Mouse (Mus musculus): ENCODE data around the gene Luc7l2. TPM values are rescaled to one million over a fixed set of nuclear protein-coding genes. Genes with fewer than 3 reads are reported as not detected.
A peak's percentile ranks its signal among the peaks of the same experiment; 100 is the strongest.
"Not testable (repeated sequence)": the region's sequence is repeated elsewhere in the genome, so short reads cannot be mapped to it uniquely, and the experiment has no call there.

Gene Luc7l2
- 403 and 418 TPM in 2 replicates for total RNA-seq (2017)

DNA sequence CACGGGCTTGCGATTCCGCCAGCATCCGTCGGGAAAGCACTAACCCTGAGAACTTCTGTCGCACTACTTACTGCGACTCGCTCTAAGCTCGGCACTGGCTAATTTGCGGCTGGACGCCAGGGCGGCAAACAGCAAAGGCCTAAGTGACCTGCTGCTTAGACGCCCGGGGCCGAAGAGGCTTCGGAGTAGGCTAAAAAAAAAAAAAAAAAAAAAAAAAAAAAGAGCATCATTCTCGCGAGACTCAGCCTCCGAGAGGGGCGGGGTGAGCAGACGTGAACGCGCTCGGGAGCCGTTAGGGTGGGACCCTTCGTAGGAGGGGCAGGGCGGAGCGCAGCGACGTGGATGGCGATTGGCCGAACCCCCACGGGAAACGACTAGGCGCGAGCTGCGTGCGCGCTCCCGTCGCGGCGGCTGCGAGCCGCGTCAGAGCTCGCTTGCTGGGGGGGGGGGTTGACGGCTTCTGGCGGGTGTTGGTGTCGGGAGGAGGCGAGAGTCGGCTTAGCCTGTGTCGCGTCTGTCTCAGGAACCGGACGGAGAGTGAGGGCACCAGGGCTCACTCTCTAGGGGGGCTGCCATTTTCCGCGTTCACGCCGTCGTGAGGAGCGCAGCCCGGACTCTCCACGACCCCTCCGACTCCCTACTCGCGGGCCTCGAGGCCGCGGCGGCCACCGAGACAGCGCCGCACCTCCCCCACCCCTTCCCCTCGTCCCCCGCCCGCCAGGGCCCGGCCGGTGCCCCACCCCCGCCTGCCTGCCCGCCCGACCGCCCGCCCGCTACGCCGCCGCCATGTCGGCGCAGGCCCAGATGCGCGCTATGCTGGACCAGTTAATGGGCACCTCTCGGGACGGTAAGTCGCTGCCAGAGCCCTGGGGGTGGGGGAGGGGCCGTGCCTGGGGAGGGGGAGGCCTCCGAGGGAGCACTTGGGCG lies at the start of gene Luc7l2:
Gene Luc7l2, plus strand, starts transcription at position 273 of the 927 bp plus-strand sequence.
- peak; percentile 87 for ATAC-seq (ENCODE audit: extremely low read depth, insufficient number of reproducible peaks, low FRiP score, poor library complexity, severe bottlenecking)

DNA sequence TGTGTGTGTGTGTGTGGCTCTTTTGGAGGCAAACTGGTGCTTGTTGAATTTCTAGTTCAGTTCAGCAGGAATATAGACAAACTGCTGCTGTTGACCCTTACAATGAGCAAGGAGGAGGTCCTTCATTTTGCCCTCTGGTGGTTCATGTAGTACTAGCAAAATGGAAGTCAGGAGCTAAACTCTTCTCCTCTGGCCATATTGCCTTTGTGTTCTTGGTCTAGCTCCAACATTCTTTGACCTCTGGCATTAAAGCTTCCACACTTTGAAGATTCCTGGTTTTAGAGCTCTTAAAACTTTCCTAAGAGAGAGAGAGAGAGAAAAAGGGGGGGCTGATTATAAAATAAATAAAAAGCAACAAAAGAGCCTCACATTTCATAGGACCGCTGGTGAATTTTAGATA lies 39.0 kb upstream of the Luc7l2 start:
- ATAC-seq (ENCODE audit: extremely low read depth, insufficient number of reproducible peaks, low FRiP score, poor library complexity, severe bottlenecking) = no peak

DNA sequence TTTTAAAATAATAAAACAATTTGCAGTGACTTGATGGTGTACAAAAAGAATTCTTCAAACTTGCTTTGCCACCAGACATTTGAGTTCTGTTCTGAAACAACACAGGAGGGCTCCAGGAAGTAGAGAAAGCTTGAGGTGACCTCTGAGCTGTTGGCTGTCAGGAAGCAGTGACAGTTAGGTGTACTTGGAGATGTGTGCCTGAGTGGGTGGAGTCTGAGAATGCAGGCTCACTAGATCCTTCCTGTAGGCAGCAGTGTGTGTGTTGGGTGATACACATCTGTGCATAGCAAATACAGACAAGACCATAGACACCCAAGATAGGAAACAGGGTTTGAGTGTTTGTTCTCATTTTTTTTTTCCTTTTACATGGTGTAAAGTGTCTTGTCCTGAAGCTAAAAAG lies 38.3 kb upstream of the Luc7l2 start:
- no peak for ATAC-seq (ENCODE audit: extremely low read depth, insufficient number of reproducible peaks, low FRiP score, poor library complexity, severe bottlenecking)

DNA sequence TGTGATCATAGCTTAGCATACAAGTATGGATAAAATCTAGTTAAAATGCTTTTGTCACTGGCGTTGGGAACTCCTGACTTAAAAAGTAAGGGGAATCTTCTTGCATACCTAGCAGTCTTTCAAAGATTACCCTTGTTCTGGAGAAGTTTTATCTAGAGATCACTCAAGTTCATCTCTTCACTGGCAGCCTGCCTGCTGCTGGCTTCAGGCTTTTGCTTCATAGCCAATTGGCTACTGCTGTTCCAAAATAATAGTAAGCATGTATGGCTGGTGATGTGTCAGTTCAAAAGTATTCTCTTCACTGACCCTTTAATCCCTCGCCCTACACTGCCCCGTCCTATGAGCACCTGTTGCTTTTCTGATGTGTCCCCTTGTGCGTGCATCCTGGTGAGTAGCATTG lies 35.9 kb upstream of the Luc7l2 start:
- ATAC-seq (ENCODE audit: extremely low read depth, insufficient number of reproducible peaks, low FRiP score, poor library complexity, severe bottlenecking) = no peak

DNA sequence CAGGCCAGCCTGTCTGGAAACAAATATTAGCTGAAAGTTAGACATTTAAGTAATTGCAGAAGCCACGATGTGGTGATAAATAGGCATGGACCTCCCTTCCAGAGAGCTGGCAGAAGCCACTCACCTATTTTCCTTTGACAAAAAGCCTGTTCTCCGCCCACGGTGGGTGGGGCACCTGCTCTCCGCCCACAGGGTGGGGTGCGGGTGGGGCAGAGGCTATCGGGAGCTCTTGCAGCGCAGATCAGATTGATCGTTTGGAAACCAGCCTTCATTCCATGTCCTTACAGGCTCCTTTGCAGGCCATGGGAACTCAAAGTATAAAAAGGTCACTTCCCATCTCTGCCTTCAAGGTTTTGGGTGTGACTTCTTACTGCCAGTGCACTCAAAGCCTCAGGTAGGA lies 27.3 kb upstream of the Luc7l2 start:
- no peak for ATAC-seq (ENCODE audit: extremely low read depth, insufficient number of reproducible peaks, low FRiP score, poor library complexity, severe bottlenecking)

DNA sequence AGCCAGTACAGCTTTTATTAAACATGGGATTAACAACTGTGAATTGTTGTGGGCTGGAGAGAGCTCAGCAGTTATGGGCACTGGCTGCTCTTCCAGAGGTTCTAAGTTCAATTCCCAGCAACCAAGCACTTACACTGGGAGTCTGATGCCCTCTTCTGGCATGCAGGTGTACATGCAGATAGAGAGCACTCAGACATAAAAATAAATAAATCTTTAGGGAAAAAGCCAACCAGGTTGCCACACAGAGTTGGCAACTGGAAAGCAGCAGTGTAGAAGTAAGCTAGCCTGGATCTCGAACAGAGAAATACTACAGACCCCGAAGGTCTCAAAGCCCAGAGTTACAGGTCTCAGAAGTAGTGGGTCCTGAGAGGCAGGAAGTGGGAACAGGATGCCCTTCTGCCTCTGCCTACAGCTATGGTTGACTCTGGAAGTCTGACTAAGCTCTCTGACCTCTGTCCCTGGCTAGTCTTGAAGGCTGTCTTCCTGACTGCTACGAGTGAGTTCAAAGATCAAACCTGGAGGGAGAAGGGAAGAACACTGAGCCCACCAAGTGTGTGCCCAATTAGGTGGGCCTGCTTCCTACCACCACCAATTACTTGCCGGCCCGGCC lies 19.8 kb upstream of the Luc7l2 start:
- no peak for ATAC-seq (ENCODE audit: extremely low read depth, insufficient number of reproducible peaks, low FRiP score, poor library complexity, severe bottlenecking)

DNA sequence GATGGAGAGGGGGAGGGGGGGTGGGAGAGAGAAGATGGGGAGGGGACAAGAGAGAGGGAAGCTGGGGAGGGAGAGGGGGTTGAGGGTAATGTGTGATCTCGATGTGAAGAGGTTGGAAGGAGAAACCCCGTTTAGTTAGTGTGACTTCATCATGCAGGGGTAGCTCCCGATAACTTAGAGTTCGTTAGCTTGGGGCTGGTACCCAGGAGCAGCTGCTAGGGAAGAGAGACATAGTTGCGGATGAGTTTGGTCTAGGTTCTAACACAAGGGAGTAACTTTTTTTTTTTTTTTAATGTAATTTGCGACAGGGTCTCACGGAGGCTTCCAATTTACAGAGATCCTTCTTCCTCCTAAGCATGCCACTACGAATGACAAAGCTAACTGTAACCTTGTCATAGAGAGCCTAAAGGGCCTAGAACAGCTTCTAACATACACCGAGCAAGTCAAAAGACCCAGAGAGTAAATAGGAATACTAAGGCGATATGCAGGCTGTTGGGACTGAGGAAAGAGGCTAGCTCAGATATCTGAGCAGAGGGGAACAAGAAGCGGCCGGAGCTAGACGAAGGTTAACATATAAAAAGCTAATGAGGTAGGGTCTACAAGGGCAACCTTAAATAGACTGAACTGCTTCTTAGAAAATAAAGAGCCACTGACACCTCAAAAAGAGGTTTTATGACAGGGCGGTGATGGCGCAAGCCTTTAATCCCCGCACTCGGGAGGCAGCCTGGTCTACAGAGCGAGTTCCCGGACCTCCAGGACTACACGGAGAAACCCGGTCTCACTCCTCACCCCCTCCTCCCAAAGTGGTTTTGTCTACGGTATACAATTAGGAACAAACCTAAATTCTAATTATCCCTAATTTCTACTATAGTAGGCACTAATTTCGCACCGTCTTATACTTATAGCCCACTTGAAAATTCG lies 18.4 kb upstream of the Luc7l2 start:
- no peak for ATAC-seq (ENCODE audit: extremely low read depth, insufficient number of reproducible peaks, low FRiP score, poor library complexity, severe bottlenecking)

DNA sequence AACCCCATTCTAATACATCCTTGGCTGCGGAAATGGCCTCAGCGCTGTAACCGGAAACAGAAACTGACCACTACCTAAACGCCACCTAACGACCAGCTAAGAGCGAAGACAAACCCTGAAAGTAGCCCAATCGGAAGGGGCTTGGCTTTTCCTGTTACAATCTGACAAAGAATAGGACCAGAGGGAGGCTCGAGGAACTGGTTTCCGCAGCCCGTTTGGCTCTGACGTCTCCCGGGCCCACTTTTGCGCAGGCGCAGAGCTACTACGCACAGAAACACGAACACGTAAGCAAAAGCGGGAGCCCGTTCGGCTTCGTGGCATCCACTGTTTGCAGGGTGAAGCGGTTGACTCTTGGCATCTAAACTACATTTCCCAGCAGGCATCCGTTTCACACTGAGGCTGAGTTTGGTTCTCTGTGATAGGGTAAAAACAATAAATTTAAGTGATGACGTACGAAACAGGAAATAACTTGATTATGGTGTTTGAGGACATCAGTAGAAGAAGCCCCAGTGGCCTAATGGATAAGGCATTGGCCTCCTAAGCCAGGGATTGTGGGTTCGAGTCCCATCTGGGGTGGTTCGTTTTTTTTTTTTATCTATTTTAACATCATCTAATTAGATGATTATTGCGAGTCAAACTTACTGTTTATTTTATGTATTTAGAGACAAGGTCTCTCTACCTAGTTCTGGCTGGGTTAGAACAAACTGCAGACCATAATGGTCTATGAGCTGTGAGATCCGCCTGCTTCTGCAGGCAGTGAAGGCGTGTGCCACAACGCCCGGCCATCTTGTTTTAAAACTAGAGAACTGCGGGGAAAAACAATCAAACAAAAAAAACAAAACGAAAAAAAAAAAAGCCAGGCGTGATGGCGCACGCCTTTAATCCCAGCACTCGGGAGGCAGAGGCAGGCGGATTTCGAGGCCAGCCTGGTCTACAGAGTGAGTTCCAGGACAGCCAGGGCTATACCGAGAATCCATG lies 17.4 kb upstream of the Luc7l2 start, which contains the start of gene Fmc1:
Gene Fmc1, plus strand, starts transcription at position 75 of the 978 bp plus-strand sequence.
- ATAC-seq (ENCODE audit: extremely low read depth, insufficient number of reproducible peaks, low FRiP score, poor library complexity, severe bottlenecking) = peak; percentile 86

DNA sequence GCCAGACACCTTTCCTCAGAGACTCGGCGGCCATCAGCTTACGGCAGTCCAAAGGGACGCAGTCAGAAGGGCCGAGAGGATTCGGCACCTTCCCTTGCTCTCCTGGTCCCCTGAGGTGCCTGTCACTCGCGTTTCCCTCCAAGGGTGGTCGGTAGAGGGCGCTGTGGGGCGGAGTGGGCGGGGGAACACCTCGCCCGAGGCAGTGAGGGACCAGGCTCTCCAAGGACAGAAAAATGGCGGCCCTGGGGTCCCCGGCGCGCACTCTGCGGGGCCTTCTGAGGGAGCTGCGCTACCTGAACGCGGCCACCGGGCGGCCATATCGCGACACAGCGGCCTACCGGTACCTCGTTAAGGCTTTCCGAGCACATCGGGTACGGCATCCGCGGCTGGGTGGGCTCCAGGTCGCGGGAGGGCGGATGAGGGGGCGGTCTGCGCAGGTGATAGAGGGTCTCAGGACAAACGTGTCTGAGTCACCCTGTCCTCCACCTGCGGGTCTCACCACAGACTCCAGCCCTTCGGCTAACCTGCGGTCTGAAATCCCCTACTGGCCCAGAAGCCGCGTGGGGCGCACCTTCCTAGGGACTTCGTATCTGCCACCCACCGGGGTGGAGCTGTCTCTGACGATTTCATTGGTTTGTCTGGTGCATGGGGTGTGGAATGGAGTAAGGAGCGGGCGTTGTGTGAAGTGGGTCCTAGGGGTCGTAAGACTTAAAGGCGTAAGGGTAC lies 16.3 kb upstream of the Luc7l2 start:
- ATAC-seq (ENCODE audit: extremely low read depth, insufficient number of reproducible peaks, low FRiP score, poor library complexity, severe bottlenecking) = peak; percentile 68

DNA sequence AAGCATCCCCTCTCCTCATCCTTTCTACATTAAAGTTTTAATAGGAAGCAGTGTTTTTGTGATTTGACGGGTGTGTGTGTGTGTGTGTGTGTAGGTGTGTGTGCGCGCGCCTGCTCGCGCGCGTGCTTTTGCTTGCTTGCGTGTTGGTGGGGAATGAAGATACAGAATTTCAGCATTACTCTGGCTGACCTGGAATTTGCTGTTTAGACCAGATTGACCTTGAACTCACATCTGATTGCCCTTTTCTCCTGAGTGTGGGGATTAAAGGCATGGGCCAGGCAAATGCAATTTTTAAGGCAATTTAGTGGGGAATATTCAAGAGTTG lies 15.8 kb upstream of the Luc7l2 start:
- ATAC-seq (ENCODE audit: extremely low read depth, insufficient number of reproducible peaks, low FRiP score, poor library complexity, severe bottlenecking) = no peak

DNA sequence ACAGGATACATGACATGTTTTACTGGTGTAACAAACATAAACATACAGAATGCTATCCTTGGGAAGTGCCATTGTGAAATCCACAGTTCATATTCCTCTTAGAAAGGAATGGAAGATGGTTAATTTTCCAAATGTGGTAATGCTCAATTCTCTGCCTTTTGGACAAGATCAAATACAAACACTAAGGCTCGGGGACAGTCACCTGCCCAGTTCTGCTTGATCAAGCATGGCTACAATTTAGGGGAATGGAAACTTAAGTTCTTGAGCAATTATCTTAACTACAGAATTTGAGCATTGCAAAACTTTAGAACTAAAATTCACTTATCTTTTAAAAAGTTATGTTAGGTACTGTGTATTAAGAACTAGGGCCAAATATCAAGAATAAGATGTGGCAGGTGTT lies 15.3 kb upstream of the Luc7l2 start:
- ATAC-seq (ENCODE audit: extremely low read depth, insufficient number of reproducible peaks, low FRiP score, poor library complexity, severe bottlenecking) = no peak

DNA sequence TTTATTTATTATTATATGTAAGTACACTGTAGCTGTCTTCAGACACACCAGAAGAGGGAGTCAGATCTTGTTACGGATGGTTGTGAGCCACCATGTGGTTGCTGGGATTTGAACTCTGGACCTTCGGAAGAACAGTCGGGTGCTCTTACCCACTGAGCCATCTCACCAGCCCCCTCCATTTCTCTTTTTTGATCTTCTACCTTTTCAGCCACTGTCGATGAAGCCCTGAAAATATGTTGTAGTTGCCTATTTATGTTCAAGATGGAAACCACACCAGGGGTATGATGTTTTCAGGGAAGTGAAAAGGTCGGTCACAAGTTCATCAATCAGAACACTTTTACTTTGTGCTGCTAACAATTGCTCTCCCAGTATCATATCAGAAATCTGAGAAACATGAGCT lies 7.0 kb upstream of the Luc7l2 start:
- not testable (repeated sequence) for ATAC-seq (ENCODE audit: extremely low read depth, insufficient number of reproducible peaks, low FRiP score, poor library complexity, severe bottlenecking)

DNA sequence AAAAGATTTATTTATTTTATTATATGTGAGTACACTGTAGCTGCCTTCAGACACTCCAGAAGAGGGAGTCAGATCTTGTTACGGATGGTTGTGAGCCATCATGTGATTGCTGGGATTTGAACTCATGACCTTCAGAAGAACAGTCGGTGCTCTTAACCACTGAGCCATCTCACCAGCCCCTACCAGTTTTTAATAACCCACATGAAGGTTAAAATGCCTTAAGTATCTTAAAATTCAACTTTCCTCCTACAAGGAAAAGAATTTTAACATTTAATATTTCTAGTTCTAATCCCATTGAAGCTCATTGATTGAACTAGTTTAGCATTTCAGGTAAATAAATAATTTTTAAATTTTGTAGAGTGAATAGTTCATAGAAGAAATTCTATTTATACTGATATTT lies 4.1 kb upstream of the Luc7l2 start:
- ATAC-seq (ENCODE audit: extremely low read depth, insufficient number of reproducible peaks, low FRiP score, poor library complexity, severe bottlenecking) = not testable (repeated sequence)

DNA sequence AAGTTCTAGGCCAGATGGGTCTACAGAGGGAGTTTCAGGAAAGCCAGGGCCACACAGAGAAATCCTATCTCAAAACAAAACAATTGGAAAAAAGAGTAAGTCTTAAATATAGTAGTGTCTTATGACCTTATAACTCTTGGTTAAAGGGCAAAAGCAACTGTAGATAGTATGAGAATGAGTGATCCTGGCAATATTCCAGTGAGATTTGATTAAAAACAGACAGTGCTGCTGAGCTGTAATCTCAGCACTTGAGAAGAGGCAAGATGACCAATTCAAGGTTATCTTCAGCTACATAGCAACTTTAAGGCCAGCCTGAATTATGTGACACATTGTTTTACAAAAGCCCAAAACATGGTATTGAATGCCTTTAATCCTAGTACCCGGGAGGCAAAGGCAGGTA lies 3.4 kb upstream of the Luc7l2 start:
- no peak for ATAC-seq (ENCODE audit: extremely low read depth, insufficient number of reproducible peaks, low FRiP score, poor library complexity, severe bottlenecking)

DNA sequence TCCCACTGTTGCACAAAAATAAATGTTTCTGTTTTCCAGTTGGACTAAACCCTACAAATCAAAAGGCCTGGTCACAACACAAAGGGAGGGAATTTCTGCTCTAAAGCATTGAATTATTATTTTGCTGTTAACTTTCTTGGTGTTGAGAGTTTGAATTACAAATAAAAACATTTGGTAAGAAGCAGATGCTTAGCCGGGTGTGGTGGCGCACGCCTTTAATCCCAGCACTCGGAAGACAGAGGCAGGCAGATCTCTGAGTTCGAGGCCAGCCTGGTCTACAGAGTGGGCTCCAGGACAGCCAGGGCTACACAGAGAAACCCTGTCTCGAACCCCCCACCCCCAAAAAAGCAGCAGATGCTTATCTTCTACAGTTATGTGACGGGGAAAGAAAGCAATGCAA lies 2.5 kb upstream of the Luc7l2 start:
- not testable (repeated sequence) for ATAC-seq (ENCODE audit: extremely low read depth, insufficient number of reproducible peaks, low FRiP score, poor library complexity, severe bottlenecking)

DNA sequence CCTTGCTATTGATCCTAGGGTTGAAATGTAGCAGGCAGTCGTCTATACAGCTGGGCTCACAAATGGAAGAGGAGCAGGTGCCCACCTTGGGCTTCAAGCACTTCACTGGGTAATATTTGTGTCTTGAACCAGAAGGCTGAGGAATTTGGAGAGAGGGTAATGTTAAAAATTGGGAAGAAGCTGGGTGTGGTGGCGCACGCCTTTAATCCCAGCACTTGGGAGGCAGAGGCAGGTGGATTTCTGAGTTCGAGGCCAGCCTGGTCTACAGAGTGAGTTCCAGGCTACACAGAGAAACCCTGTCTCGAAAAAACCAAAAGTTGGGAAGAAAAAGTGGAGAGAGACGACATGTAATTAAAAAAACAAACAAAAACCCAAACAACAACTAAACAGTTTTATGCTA lies 1.3 kb upstream of the Luc7l2 start:
- not testable (repeated sequence) for ATAC-seq (ENCODE audit: extremely low read depth, insufficient number of reproducible peaks, low FRiP score, poor library complexity, severe bottlenecking)

DNA sequence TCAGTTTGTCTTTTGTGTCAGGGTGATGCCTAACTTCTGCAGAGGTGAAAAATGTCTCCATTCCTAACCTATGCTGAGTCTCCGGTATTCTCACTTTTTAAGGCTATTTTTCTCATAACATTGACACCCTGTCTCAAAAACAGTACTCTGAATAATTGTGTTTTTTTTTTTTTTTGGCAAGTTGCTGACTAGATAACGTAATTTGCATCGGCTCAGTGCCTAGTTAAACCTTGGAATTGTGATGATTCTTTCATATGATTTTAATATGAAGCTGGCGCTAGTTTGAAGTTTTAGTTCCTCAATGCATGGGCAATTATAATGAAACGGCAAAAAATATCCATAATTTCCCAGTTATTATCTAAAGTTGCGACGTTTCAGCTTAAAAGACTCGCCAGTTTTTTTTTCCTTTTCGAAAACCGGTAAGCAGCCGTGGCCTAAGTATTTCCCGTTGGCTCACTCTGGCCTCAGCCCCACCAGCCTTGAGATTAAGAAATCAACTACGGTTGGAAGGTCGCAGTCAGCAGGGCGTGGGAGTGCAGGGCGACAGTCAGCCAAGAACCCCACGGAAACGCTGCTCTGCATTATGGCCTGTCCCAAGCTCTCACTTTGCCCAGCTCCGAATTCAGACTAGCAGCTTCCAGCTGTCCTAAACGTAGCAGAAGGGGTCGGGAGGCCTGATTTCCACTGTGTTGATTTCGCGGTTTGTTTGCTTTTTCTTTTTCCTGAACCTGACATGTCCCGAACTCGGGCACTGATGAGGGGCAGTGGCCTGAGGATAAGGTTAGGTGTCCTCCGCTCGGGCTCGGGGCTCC lies 678 bp upstream of the Luc7l2 start:
- peak; percentile 25; the same call in 1 of the 2 replicates for ATAC-seq (ENCODE audit: extremely low read depth, insufficient number of reproducible peaks, low FRiP score, poor library complexity, severe bottlenecking)

All from neutrophil, adult 5-6 weeks (primary cell).